Mouse (Mus musculus) intestine, embryonic 16.5 days (tissue): ENCODE data around the gene Ulk2. TPM values are rescaled to one million over a fixed set of nuclear protein-coding genes. Genes with fewer than 3 reads are reported as not detected.
"Not testable (repeated sequence)": the region's sequence is repeated elsewhere in the genome, so short reads cannot be mapped to it uniquely, and the experiment has no call there.

Experiments
- ATAC-seq: fragments of 200-750 bp; cut with Nextera tagmentation; 2 replicates; pipeline ENCODE4 v1.8.0; 2017; ENCODE audit warnings: moderate TSS enrichment, moderate library complexity
- H3K27ac ChIP-seq: fragments of 300-500 bp; sonication (generic); 2 replicates; pipeline ENCODE4 v1.5.1; 2014; ENCODE audit warnings: mild to moderate bottlenecking, low read length
- H3K27me3 ChIP-seq: fragments of 300-500 bp; sonication (generic); replicated peaks from 2 replicates; pipeline ENCODE4 v1.6.1; 2014; ENCODE audit warnings: low read length, control low read depth, mixed read lengths; ENCODE audit not compliant: control insufficient read depth, insufficient read depth
- H3K36me3 ChIP-seq: fragments of 300-500 bp; sonication (generic); 2 replicates; pipeline ENCODE4 v1.6.1; 2014; ENCODE audit warnings: low read length, control low read depth; ENCODE audit not compliant: control insufficient read depth, insufficient read depth
- H3K4me1 ChIP-seq: fragments of 300-500 bp; sonication (generic); 2 replicates; pipeline ENCODE4 v1.6.1; 2014; ENCODE audit warnings: low read length, control low read depth, mixed read lengths; ENCODE audit not compliant: control insufficient read depth, insufficient read depth
- H3K4me2 ChIP-seq: fragments of 300-500 bp; sonication (generic); 2 replicates; pipeline ENCODE4 v1.6.1; 2014; ENCODE audit warnings: low read depth, low read length, control low read depth
- H3K4me3 ChIP-seq: fragments of 300-500 bp; sonication (generic); 2 replicates; pipeline ENCODE4 v1.5.1; 2014; ENCODE audit warnings: mild to moderate bottlenecking, low read length
- H3K9ac ChIP-seq: fragments of 300-500 bp; sonication (generic); 2 replicates; pipeline ENCODE4 v1.6.1; 2014; ENCODE audit warnings: low read depth, low read length
- H3K9me3 ChIP-seq: fragments of 300-500 bp; sonication (generic); 2 replicates; pipeline ENCODE4 v1.6.1; 2016; ENCODE audit warnings: low read length, control low read depth; ENCODE audit not compliant: control insufficient read depth
- WGBS: fragments of 180-500 bp; shearing (Covaris S2); extraction: QIAGEN DNeasy Blood & Tissue Kit; methylation state at CpG from one replicate; pipeline ENCODE4 v1.1.7; 2014; 5-methylcytosine and 5-hydroxymethylcytosine counted together
- polyA plus RNA-seq: library from polyadenylated mRNA; unstranded; fragments of >200 nt; fragmentation: Nextera tagmentation; extraction: Ambion mirVana; gene quantifications from 2 replicates; pipeline ENCODE4 v1.2.1, GENCODE M21; 2015

The Ulk2 gene
- polyA plus RNA-seq, 1 experiment from 2014 or later, result 5.7 TPM

- H3K4me1 ChIP-seq, H3K4me3 ChIP-seq, H3K9me3 ChIP-seq, H3K27ac ChIP-seq, H3K9ac ChIP-seq, H3K4me2 ChIP-seq, ATAC-seq, H3K36me3 ChIP-seq, H3K27me3 ChIP-seq: not testable (repeated sequence)
- 87% methylated on average over 3 of the region's 3 CpGs for WGBS
Observed at GRCm38 (mm10) chr11:61782526-61782925, 72.3 kb downstream of the Ulk2 start.

DNA sequence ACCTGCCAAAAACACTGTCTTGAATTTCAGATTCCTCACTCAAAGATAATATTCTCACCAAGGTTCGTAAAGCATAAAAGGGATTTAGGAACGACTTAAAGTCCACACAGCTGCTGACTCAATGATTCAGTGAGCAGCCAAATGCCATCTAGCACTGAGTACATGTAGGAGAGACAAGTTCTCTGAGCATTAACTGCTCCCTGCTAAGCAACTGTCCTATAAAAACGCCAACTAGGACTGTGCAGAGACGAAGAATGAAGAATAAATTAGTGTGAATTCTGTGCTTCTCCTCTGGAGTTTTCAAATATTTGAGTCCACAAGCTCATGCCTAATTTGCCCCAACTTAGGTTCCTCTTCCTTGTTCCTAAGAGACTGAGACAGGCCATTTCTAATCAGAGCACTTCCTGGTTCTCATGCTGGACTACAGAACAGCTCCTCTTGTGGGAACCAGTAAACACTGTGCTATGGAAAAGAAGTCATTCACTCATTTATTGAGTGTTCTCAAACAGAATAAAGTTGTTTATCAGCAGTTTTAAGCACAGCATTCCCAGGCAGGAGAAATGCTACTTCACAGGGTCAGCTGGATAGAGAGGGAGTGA is 80.2 kb downstream of the Ulk2 start:
- Histone ChIP-seq H3K9ac (no peak overlapping the region), H3K27ac (no peak overlapping the region), H3K9me3 (no peaks in the 10 kb centered on the region), H3K27me3 (no peaks in the 10 kb centered on the region), H3K4me3 (no peak overlapping the region), H3K4me2 (no peak overlapping the region), H3K4me1 (no peaks in the 10 kb centered on the region), H3K36me3 (no peaks in the 10 kb centered on the region)
- 87% methylated on average over 4 of the region's 4 CpGs for WGBS
- ATAC-seq, result no peak

DNA sequence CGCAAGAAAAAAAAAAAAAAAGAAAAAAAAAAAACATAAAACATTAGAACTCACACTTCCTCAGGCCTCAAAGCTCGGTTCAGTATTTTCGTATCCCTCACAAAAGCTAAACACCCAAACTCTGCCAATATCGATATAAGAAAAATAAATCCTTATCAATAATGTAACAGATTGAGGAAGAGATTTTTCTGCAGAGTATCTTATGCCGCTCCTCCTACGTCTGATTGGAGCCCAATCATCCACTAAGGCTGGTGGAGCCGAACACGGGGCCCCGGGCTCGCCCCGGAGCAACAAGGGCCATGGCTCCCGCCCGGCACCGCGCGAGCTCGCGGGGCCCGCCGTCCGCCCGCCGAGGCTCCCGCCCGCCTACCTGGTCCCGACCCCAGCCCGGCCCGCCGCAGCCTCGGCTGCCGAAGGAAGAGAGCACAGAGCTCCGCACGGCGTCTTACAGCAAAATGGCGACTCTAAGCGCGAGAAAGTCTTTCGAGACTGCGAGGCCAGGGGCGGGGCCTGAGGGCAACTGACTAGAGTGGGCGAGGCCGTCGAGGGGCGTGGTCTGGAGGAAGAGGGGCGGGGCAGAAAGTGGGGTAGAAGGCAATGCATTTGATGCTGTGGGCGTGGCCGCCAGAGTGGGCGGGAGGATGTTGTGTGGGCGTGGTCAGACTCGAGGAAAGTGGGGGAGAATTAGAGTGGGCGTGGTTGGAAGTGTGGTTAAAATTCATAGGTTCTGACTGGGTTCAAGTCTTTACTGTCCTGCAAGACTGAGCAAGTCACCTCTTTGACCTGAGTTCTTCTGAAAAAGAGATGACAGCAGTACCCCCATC is 93.1 kb downstream of the Ulk2 start, which contains the start of gene Prpsap2:
Gene Prpsap2, minus strand, starts transcription at position 505 of the 824 bp plus-strand sequence.
- Histone ChIP-seq H3K4me3 (peak within 1 kb of the TSS; percentile 60), H3K4me1 (peaks cover 5% of the 10 kb centered on the region; the same call in 1 of the 2 replicates), H3K9ac (peak within 1 kb of the TSS; percentile 78), H3K9me3 (no peaks in the 10 kb centered on the region), H3K27me3 (no peaks in the 10 kb centered on the region), H3K4me2 (peak within 1 kb of the TSS; percentile 63), H3K27ac (peak within 1 kb of the TSS; percentile 86), H3K36me3 (no peaks in the 10 kb centered on the region)
- under 1% methylated on average over 51 of the region's 51 CpGs for WGBS
- ATAC-seq, result peak; percentile 96

- no peak overlapping the region for H3K9ac ChIP-seq
- peak overlapping the region; percentile 63 for H3K4me2 ChIP-seq
- H3K27ac ChIP-seq, result no peak overlapping the region
- H3K9me3 ChIP-seq, result no peaks in the 10 kb centered on the region
- no peaks in the 10 kb centered on the region for H3K27me3 ChIP-seq
- H3K4me1 ChIP-seq, result peaks cover 5% of the 10 kb centered on the region; the same call in 1 of the 2 replicates
- ATAC-seq, result no peak
- H3K36me3 ChIP-seq, result no peaks in the 10 kb centered on the region
- WGBS, result 71% methylated on average over 5 of the region's 5 CpGs
- no peak overlapping the region for H3K4me3 ChIP-seq
Observed at GRCm38 (mm10) chr11:61760518-61760917, 94.4 kb downstream of the Ulk2 start.

DNA sequence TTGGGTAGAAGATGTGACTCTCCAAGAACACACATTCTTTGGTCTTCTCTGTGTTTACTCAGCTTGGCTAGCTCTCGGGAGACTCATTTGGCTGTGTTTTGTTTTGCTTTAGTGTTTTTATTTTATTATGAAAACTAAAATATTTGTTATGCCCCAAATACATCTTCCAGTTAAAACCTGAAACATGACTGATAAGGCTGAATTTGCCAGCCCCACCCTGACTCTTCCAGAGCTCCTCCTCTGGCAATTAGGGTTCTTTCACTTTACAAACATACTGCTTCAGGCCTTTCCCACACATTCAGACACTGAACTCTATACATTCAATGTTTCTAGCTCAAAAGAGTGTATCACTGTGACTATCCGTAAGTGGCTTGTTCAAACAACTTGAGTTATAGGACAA is 97.7 kb downstream of the Ulk2 start:
- Histone ChIP-seq H3K9me3 (no peaks in the 10 kb centered on the region), H3K4me1 (peaks cover 5% of the 10 kb centered on the region; the same call in 1 of the 2 replicates), H3K27me3 (no peaks in the 10 kb centered on the region), H3K36me3 (0 out of 2 replicates have a peak, but pooled peaks cover 5% of the 10 kb centered on the region), H3K4me2 (no peak overlapping the region), H3K4me3 (no peak overlapping the region), H3K9ac (no peak overlapping the region), H3K27ac (no peak overlapping the region)
- 78% methylated on average over 2 of the region's 2 CpGs for WGBS
- ATAC-seq, result no peak

DNA sequence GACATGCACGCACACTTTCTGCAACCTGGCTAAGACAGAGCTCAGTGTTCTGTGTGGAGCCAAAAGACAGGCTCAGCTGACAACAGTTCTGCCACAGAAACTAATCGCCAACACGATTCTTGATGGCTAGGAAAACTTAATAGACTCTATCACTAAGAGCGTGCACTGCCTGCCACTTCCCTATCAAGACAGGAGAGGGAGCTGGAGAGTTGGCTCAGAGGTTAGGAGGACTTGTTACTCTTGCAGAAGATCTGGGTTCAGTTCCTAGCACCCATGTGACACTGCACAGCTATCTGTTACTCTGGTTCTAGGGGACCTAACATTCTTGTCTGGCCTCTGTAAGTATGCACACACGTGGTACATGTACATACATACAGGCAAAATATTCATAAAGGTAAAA is 103.3 kb downstream of the Ulk2 start:
- WGBS, result 81% methylated on average over 5 of the region's 5 CpGs
- no peak overlapping the region for H3K4me2 ChIP-seq
- peaks cover 7% of the 10 kb centered on the region; the same call in 1 of the 2 replicates for H3K36me3 ChIP-seq
- no peak overlapping the region for H3K27ac ChIP-seq
- no peak overlapping the region for H3K4me3 ChIP-seq
- no peak for ATAC-seq
- H3K4me1 ChIP-seq, result no peaks in the 10 kb centered on the region
- H3K9ac ChIP-seq, result no peak overlapping the region
- no peaks in the 10 kb centered on the region for H3K9me3 ChIP-seq
- no peaks in the 10 kb centered on the region for H3K27me3 ChIP-seq

DNA sequence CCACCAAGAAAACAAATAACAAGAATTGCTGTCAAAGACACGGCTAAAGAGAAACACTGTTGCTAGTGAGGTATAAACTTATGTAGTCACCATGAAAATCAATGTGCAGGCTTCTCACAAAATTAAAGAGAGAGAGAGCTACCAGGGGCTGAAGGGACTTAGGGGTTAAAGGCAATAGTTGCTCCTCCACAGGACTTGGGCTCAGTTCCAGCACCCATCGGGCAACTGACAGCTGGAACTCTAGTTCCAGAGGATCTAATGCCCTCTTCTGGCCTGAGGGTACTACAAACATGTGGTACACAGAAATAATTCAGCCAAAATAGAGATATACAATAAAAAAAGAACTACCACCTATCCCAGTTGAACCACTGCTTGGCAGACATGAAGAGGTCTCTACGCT is 107.7 kb downstream of the Ulk2 start:
- Histone ChIP-seq H3K4me1 (no peaks in the 10 kb centered on the region), H3K9me3 (no peaks in the 10 kb centered on the region), H3K27me3 (no peaks in the 10 kb centered on the region), H3K27ac (no peak overlapping the region), H3K4me2 (no peak overlapping the region), H3K36me3 (peaks cover 1% of the 10 kb centered on the region; the same call in 1 of the 2 replicates), H3K9ac (no peak overlapping the region), H3K4me3 (no peak overlapping the region)
- ATAC-seq, result no peak
- 51% methylated on average over 3 of the region's 3 CpGs for WGBS

DNA sequence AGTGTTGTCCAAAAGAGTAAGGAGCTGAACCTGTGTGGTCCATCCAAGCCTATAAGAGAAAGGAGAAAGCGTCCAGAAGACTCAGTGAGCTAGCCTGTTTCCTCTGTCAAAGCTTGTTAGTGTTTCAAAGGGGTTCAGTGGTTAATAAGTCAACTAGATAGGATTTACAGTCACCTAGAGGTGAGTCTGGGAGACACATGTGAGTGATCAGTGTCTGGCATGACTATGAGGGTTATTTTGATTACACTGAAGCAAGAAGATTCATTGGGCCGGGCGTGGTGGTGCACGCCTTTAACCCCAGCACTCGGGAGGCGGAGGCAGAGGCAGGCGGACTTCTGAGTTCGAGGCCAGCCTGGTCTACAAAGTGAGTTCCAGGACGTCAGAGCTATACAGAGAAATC is 109.1 kb downstream of the Ulk2 start:
- H3K36me3 ChIP-seq, result no peaks in the 10 kb centered on the region; the same call in 1 of the 2 replicates
- H3K27ac ChIP-seq, result no peak overlapping the region
- H3K9me3 ChIP-seq, result no peaks in the 10 kb centered on the region
- no peaks in the 10 kb centered on the region for H3K4me1 ChIP-seq
- H3K4me2 ChIP-seq, result no peak overlapping the region
- ATAC-seq, result no peak
- no peaks in the 10 kb centered on the region for H3K27me3 ChIP-seq
- WGBS, result 92% methylated on average over 9 of the region's 9 CpGs
- no peak overlapping the region for H3K9ac ChIP-seq
- H3K4me3 ChIP-seq, result no peak overlapping the region

- Histone ChIP-seq H3K27ac (no peak overlapping the region), H3K4me1 (no peaks in the 10 kb centered on the region), H3K4me3 (no peak overlapping the region), H3K27me3 (no peaks in the 10 kb centered on the region), H3K9ac (no peak overlapping the region), H3K4me2 (no peak overlapping the region), H3K9me3 (no peaks in the 10 kb centered on the region), H3K36me3 (0 out of 2 replicates have a peak, but pooled peaks cover 7% of the 10 kb centered on the region)
- no peak for ATAC-seq
- 72% methylated on average over 3 of the region's 3 CpGs for WGBS
Observed at GRCm38 (mm10) chr11:61744460-61744859, 110.4 kb downstream of the Ulk2 start.
